Mouse (Mus musculus) stomach, embryonic 14.5 days (tissue): Measurements from ENCODE around the gene Mrpl38. TPM values are rescaled to one million over a fixed set of nuclear protein-coding genes. Genes with fewer than 3 reads are reported as not detected.

Experiments
- ATAC-seq: fragments of 200-750 bp; cut with Nextera tagmentation; 2 replicates; pipeline ENCODE4 v1.8.0; 2017; ENCODE audit warnings: low read depth, moderate TSS enrichment; ENCODE audit not compliant: insufficient number of reproducible peaks, insufficient read depth, low FRiP score
- H3K27ac ChIP-seq: fragments of 300-500 bp; sonication (generic); 2 replicates; pipeline ENCODE4 v1.5.1; 2014; ENCODE audit warnings: mild to moderate bottlenecking, low read length, moderate library complexity, mixed read lengths
- H3K27me3 ChIP-seq: fragments of 300-500 bp; sonication (generic); 2 replicates; pipeline ENCODE4 v1.6.1; 2014; ENCODE audit warnings: low read length, control low read depth, mixed read lengths; ENCODE audit not compliant: control insufficient read depth, insufficient read depth
- H3K36me3 ChIP-seq: fragments of 300-500 bp; sonication (generic); 2 replicates; pipeline ENCODE4 v1.6.1; 2014; ENCODE audit warnings: mild to moderate bottlenecking, control low read depth, low read length, moderate library complexity, mixed read lengths; ENCODE audit not compliant: control insufficient read depth, insufficient read depth
- H3K4me1 ChIP-seq: fragments of 300-500 bp; sonication (generic); 2 replicates; pipeline ENCODE4 v1.6.1; 2014; ENCODE audit warnings: low read length, control low read depth, mixed read lengths; ENCODE audit not compliant: control insufficient read depth, insufficient read depth
- H3K4me2 ChIP-seq: fragments of 300-500 bp; sonication (generic); replicated peaks from 2 replicates; pipeline ENCODE4 v1.6.1; 2014; ENCODE audit warnings: low read depth, low read length, control low read depth
- H3K4me3 ChIP-seq: fragments of 300-500 bp; sonication (generic); 2 replicates; pipeline ENCODE4 v1.5.1; 2014; ENCODE audit warnings: low read depth, low read length, control low read depth
- H3K9ac ChIP-seq: fragments of 300-500 bp; sonication (generic); replicated peaks from 2 replicates; pipeline ENCODE4 v1.6.1; 2014; ENCODE audit warnings: low read depth, mild to moderate bottlenecking, control low read depth, low read length, moderate library complexity, mixed read lengths
- H3K9me3 ChIP-seq: fragments of 300-500 bp; sonication (generic); 2 replicates; pipeline ENCODE4 v1.6.1; 2016; ENCODE audit warnings: low read depth, low read length, control low read depth; ENCODE audit not compliant: control insufficient read depth
- WGBS: fragments of 180-500 bp; shearing (Covaris S2); extraction: QIAGEN DNeasy Blood & Tissue Kit; methylation state at CpG from one replicate; pipeline ENCODE4 v1.1.7; 2014; 5-methylcytosine and 5-hydroxymethylcytosine counted together
- polyA plus RNA-seq: library from polyadenylated mRNA; unstranded; fragments of >200 nt; fragmentation: Nextera tagmentation; extraction: Ambion mirVana; gene quantifications from 2 replicates; pipeline ENCODE4 v1.2.1, GENCODE M21; 2014

Mrpl38 gene
- polyA plus RNA-seq, 1 experiment from 2014 or later, result 94.2 TPM

DNA sequence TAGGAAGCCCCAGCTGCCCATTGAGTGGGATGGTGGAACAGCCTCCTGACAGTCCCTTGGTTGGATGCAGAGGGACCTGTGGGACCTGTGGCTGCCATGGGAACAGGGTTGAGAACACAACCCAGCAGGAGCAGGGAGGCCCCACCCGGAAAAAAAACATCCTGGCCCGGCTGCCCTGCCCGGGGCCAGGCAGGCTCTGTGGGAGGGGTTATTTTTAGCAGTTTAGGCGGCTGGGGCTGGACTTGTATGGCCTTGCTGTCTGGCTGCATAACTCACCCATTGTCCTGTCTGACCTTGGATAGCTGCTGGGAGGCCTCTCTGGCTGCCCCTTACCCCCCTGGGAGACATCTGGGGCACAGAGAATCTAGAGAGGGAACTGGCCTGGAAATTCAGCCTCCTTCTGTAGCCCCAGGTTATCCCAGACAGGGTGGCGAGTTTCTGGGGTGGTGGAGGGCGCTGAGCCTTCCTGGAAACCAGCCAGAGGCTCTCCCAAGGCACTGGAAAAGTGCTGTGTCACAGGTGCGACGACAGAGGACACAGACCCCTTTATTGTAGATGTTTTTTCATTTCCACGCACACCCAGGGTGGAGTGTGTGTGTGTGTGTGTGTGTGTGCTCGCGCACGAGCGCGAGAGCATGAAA, 34.5 kb downstream of the Mrpl38 start:
- WGBS, result 32% methylated on average over 14 of the region's 14 CpGs
- no peak overlapping the region for H3K4me3 ChIP-seq
- H3K27ac ChIP-seq, result peak overlapping the region; percentile 86
- no peak overlapping the region for H3K4me2 ChIP-seq
- peak; percentile 78 for ATAC-seq
- peaks cover 17% of the 10 kb centered on the region for H3K27me3 ChIP-seq
- H3K9me3 ChIP-seq, result no peaks in the 10 kb centered on the region
- no peak overlapping the region for H3K9ac ChIP-seq
- H3K4me1 ChIP-seq, result peaks cover 84% of the 10 kb centered on the region
- no peaks in the 10 kb centered on the region for H3K36me3 ChIP-seq

DNA sequence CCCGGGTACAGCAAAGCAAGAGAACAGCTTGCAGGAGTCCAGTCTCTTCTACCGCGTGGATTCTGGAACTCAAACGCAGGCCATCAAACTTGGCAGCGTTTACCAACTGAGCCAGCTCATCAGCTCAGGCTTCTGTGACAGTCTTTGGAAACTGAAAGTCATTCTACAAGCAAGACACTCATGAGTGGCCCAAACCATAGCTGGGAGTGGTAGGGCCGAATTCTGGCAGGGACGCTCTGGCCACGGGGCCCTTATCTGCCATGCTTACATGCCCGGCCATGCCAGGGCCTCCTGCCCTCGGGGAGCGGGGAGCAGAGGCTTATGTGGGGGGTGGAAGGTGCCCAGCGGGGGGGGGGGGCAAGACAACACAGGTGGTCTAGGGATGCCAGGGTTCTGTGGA, 35.1 kb downstream of the Mrpl38 start:
- Histone ChIP-seq H3K4me1 (peaks cover 82% of the 10 kb centered on the region), H3K4me3 (no peak overlapping the region), H3K27ac (peak overlapping the region; percentile 74; the same call in 1 of the 2 replicates), H3K27me3 (peaks cover 14% of the 10 kb centered on the region), H3K9ac (no peak overlapping the region), H3K9me3 (no peaks in the 10 kb centered on the region), H3K36me3 (no peaks in the 10 kb centered on the region), H3K4me2 (no peak overlapping the region)
- WGBS, result 66% methylated on average over 12 of the region's 12 CpGs
- no peak for ATAC-seq

DNA sequence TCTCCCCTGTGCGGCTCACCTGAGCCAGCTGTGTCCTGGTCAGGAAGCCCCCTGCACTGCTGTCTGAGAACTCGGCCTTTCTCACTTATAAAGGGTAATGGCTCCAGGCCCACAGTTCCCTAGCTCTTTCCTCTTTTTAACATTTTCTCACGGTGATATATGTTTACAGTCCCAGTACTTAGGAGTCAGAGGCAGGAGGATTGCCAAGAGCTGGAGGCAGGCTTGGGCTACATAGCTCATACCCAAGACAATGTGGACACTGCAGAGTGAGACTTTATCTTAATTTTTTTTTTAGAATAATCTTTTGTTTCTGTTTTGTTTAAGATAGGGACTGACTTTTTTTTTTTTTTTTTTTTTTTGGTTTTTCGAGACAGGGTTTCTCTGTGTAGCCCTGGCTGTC, 36.2 kb downstream of the Mrpl38 start:
- Histone ChIP-seq H3K4me1 (peaks cover 71% of the 10 kb centered on the region), H3K9ac (no peak overlapping the region; the same call in 1 of the 2 replicates), H3K4me2 (peak overlapping the region; percentile 17; the same call in 1 of the 2 replicates), H3K27me3 (peaks cover 7% of the 10 kb centered on the region; the same call in 1 of the 2 replicates), H3K27ac (peak overlapping the region; percentile 94), H3K36me3 (no peaks in the 10 kb centered on the region), H3K4me3 (no peak overlapping the region), H3K9me3 (no peaks in the 10 kb centered on the region)
- WGBS, result 48% methylated on average over 3 of the region's 4 CpGs
- no peak for ATAC-seq

DNA sequence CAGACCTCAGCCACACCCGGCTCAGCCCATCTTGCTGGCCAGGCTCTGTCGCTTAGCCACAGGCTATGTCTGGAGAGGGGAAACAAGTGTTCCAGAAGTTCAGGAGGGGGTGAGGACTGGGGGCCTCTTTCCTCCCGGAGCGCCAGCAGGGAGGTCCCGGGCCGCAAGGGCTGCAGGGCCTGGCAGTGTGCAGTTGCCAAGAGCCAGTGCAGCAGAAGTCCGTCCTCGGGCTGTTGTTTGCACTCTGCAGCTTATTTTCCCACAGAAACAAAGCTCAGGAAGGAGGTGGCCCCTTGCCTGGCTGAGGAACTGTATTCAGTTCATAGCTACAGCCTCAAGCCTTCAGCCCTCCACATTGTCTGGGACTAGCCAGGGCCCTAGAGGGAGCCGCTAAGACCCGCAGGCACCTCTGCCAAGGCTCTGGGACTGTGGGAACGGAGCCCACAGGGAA, 36.7 kb downstream of the Mrpl38 start:
- peak; percentile 38; the same call in 1 of the 2 replicates for ATAC-seq
- peaks cover 66% of the 10 kb centered on the region for H3K4me1 ChIP-seq
- H3K36me3 ChIP-seq, result no peaks in the 10 kb centered on the region
- peak overlapping the region; percentile 17 for H3K4me2 ChIP-seq
- 28% methylated on average over 11 of the region's 11 CpGs for WGBS
- H3K4me3 ChIP-seq, result no peak overlapping the region
- H3K9me3 ChIP-seq, result no peaks in the 10 kb centered on the region
- 0 out of 2 replicates have a peak, but pooled peaks cover 2% of the 10 kb centered on the region for H3K27me3 ChIP-seq
- no peak overlapping the region; the same call in 1 of the 2 replicates for H3K9ac ChIP-seq
- H3K27ac ChIP-seq, result peak overlapping the region; percentile 94

DNA sequence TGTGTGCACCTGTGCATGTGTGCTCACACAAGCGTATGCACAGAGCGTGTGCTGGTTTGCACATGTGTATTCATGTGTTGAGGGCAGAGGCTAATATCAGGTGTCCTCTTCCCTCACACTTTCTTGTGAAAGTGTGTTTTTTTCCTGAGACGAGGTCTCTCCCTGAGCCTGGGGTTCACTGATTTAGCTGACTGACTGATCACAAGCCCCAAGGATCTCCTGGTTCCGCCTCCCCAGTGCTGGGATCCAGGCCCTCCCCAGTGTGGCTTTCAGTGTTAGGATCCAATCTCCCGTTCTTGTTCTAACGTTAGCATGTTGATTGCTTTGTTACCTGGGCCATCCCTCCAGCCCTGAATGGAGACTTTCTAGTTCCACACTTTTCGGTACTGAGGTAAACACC, 37.8 kb downstream of the Mrpl38 start:
- peaks cover 54% of the 10 kb centered on the region for H3K4me1 ChIP-seq
- H3K36me3 ChIP-seq, result no peaks in the 10 kb centered on the region
- peak overlapping the region; percentile 94; the same call in 1 of the 2 replicates for H3K27ac ChIP-seq
- H3K9me3 ChIP-seq, result no peaks in the 10 kb centered on the region
- H3K4me2 ChIP-seq, result no peak overlapping the region
- WGBS, result 68% methylated on average over 7 of the region's 7 CpGs
- no peak overlapping the region for H3K9ac ChIP-seq
- H3K27me3 ChIP-seq, result no peaks in the 10 kb centered on the region
- ATAC-seq, result no peak
- no peak overlapping the region for H3K4me3 ChIP-seq

DNA sequence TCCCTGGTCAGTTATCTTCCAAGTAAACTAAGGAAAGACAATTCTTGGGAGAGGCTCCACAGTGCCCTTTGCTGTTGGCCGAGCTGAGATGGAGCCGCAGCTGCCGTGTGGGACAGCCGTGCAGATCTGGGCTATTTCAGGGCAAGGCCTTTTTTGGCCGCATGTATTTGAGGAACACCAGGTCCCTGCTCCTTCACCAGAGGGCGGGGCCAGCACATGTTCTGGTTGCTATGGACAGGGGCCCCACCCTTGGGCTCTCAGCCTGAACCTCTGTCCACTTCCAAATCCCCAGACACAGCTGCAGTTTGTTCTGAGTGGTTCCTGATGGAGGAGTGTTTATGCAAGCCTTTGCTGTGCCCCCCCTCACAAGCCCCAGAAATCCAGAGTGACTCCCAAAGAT, 38.3 kb downstream of the Mrpl38 start:
- Histone ChIP-seq H3K4me2 (no peak overlapping the region), H3K4me1 (peaks cover 54% of the 10 kb centered on the region), H3K9ac (no peak overlapping the region), H3K4me3 (no peak overlapping the region), H3K36me3 (no peaks in the 10 kb centered on the region), H3K9me3 (no peaks in the 10 kb centered on the region), H3K27ac (peak overlapping the region; percentile 94; the same call in 1 of the 2 replicates), H3K27me3 (no peaks in the 10 kb centered on the region)
- 32% methylated on average over 6 of the region's 6 CpGs for WGBS
- ATAC-seq, result peak; percentile 46; the same call in 1 of the 2 replicates

DNA sequence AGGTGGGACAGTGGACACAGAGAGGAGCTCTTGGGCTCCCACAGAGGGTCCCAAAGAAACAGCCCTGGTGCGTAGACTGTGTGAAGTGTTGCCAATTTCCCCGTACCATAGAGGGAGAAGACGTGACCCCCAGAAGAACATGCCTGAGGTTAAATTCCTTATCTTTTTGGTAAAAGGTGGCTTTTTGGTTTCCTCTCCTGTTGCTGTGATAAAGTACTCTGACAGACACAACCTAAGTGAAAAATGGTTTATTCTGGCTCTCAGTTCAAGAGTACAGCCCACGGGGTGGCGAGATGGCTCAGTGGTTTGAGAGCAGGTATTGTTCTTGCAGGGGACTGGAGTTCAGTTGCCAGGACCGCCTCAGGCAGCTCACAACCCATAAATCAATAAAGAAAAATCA, 39.2 kb downstream of the Mrpl38 start:
- H3K4me2 ChIP-seq, result no peak overlapping the region
- H3K36me3 ChIP-seq, result no peaks in the 10 kb centered on the region
- H3K9me3 ChIP-seq, result no peaks in the 10 kb centered on the region
- H3K9ac ChIP-seq, result no peak overlapping the region
- no peak overlapping the region for H3K4me3 ChIP-seq
- no peak for ATAC-seq
- H3K27me3 ChIP-seq, result no peaks in the 10 kb centered on the region
- H3K4me1 ChIP-seq, result peaks cover 53% of the 10 kb centered on the region
- 87% methylated on average over 6 of the region's 6 CpGs for WGBS
- H3K27ac ChIP-seq, result peak overlapping the region; percentile 58; the same call in 1 of the 2 replicates

DNA sequence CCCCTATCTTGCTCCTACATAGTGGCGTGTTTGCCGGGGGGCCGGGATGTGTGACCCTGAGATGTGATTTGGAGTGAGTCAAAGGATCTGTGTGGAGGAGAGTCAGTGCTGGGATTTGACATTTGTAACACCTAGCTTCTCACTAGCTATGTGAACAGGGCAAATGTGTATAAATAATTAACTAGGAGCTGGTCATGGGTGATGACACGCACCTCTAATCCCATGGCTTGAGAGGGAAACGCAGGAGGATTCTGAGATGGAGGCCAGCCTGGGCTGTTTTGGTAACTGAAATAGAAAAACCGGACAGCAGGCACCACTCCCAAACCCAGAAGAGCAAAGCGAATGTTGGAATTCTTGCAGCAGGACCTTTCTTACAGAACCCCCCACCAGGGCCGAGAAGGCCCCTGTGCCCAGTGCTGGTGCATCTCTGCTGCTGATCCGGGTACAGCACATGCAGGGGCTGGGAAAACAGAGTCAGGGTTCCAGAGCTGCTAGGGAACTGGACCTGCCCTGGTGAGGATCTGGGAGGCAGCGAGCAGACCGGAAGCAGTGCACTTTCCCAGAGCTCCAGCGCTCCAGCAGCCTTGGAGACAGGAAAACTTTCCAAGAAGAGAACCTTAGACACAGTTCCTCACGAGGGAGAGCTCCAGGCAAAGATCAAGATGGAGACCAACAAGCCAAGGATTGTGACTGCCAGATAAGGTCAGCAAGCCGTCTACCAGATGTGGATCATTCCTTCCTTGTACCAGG, 39.8 kb downstream of the Mrpl38 start:
- peak overlapping the region; percentile 58; the same call in 1 of the 2 replicates for H3K27ac ChIP-seq
- no peak for ATAC-seq
- H3K9ac ChIP-seq, result no peak overlapping the region
- no peaks in the 10 kb centered on the region for H3K36me3 ChIP-seq
- no peaks in the 10 kb centered on the region for H3K27me3 ChIP-seq
- peaks cover 47% of the 10 kb centered on the region for H3K4me1 ChIP-seq
- H3K4me2 ChIP-seq, result no peak overlapping the region
- WGBS, result 70% methylated on average over 14 of the region's 14 CpGs
- no peaks in the 10 kb centered on the region for H3K9me3 ChIP-seq
- no peak overlapping the region for H3K4me3 ChIP-seq
